Mouse (Mus musculus) kidney, adult 11 months (tissue): Measurements from ENCODE around the gene Gm20708.
A peak's percentile ranks its signal among the peaks of the same experiment; 100 is the strongest.
"Not testable (repeated sequence)": the region's sequence is repeated elsewhere in the genome, so short reads cannot be mapped to it uniquely, and the experiment has no call there.

ENCODE experiments used
- DNase-seq: peaks from one replicate; pipeline ENCODE4 v3.0.0; 2022

Gm20708 gene

GRCm38 (mm10) chr11:117813867-117814266 is 4.4 kb downstream of the Gm20708 start:
- no peak for DNase-seq

GRCm38 (mm10) chr11:117814704-117815366 is 5.4 kb downstream of the Gm20708 start:
- DNase-seq, result no peak

DNA sequence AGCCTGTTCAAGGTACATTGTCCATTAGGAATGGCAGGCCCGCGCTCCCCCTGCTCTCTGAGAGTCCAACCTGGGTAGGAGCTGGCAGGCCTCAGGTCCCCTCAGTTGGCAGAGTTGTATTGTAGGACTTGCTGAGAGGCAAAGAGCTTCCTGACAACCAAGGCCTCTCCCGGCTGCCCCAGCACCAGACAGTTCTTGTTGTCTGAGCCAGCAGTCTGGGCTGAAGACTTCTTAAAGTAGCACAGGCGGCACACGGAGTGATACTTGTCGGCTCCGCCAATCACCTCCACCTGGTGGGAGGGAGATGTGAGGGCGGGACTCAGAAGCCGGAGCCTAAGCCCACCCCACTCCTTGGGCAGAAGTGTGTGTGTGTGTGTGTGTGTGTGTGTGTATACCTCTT is 6.4 kb downstream of the Gm20708 start:
- not testable (repeated sequence) for DNase-seq

DNA sequence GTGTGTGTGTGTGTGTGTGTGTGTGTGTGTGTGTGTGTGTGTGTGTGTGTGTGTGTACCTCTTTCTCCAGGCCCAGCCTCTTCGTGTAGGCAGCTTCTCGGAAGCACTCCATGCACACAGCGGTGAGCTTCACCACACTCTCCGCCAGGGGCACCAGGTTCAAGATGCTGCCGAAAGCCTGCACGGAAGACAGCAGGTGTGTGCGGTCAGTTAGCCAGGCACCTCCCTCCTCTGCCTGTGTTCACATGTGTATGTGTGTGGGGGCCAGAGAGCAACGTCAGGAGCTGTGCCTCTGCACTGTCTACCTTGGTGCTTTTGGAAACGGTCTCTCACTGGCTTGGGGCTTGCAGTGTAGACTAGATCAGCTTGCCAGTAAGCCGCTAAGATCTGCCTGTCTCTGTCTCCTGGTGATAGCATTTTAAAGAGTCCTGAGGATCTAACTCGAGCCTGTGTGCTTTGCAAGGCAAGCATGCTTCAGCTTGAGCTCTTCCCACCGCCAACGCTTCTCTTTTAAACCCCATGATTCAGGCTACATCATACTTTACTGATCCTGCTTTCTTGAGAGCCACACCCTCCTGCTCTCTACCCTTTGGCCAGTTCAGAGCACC is 7.0 kb downstream of the Gm20708 start:
- DNase-seq, result no peak

- DNase-seq, result no peak
Measured at GRCm38 (mm10) chr11:117819095-117819494, 9.6 kb downstream of the Gm20708 start.

DNA sequence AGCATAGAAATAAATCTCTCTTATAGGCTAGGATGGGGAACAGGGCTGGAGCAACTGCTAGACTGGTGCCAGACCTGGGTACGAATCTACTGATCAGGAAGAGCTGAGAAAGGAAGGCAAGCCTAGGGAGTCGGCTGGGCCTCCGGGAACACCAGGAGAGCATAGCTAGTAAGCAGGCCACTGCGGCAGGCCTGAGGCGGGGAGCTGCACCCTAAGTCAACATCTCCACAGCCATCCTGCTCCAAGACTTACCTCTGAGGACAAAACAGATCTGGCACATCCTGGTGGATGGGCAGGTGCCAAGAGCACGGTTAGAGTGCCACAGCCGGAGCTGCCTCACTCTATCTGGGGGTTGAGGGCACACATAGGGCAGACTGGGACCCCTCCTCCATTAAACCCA is 10.7 kb downstream of the Gm20708 start:
- DNase-seq, result no peak

DNA sequence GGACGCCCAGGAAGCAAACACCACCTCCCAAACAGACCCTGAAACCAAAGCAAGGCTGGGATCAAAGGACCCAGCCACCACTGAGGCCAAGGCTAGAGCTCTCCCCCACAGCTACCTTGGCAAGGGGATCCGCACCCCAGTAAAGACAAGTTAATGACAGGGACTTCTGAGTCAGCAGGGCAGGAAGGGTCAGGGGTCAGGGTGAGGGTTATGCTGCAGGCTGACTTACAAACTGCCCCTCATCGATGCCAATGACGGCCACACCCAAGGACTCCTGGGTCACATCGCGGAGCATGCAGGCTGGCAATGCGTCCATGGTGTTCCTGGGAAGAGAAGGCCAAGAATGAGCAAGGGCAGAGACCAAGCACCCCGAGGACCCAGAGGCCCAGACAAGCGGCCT is 12.4 kb downstream of the Gm20708 start:
- DNase-seq, result no peak

DNA sequence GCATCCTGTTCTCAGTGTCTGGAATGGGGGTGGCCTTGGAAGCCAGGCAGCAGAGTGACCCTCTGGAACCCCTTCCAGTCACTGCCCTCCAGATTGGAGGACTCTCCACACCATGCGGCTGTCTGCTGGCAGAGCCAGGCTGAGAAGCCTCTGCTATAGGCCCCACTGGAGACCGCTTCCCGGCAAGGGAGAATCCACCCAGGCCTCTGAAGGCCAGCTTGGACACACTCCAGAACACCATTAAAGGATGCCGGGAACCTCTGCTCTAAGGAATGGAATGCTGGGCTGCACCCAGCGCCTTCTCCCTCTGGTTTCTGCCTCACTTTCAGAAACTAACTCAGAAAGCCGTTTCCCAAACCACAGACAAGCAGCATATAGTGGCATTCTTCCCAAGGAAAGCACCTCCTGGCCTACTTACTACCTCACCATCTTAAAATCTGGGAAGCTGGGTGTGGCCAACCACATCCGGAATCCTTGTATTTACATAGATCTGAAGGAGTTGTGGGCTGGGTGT is 13.3 kb downstream of the Gm20708 start:
- DNase-seq, result no peak

DNA sequence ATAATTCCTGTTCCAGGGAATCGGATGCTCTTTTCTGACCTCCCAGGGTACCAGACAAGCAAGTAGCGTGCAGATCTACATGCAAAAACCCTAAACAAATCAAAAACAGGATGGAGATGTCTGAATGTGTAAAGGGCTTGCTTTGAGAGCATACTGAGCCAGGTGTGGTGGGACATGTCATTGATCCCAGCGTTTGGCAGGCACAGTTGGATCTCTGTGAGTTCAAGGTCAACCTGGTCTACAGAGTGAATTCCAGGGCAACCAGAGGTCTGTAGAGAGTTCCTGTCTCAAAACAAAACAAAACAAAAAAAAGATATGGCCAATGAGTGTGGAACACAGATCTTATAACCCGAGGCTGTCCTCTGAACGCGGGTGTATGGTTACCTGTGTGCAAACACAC is 13.9 kb downstream of the Gm20708 start:
- no peak for DNase-seq

GRCm38 (mm10) chr11:117824060-117824969 is 14.8 kb downstream of the Gm20708 start:
- DNase-seq, result peak; percentile 84

DNA sequence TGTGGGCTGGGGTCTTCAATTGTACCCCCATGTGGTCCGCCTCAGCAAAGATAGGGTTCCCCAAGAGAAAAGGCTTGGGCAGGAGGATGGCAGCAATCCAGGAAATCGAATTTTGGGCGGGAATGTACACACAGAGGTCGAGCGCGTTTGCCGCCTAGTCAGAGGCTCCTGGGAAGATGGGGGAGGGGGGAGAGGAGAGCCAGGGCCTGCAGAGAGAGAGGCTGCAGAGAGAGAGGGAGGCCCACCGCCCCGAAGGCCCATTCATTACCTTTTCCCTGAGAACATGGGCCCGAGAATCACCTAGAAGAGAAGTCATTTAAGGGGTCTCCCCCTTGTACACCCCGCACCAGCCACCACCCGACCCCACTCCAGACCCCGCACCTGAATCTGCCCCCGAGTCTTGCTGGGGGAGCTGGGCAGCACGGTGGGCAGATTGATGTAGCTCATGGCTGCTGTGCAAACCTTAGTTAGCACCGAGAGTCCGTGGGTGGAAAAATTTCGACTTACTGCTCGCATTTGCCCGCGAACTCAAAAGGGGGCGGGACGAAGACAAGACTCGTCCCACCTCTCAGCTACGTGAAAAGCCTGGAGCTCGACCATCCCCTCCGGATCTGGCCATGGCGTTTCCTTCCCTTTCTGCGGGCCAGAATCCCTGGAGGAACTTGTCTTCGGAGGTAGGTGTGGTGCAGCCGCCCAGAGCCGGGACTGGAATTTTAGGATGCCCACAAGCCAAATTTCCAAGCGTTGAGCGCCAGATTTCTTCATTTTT is 16.0 kb downstream of the Gm20708 start, which contains the start of the genes Afmid and Tk1:
Gene Afmid (plus strand): TSS at position 592 of the 769 bp plus-strand sequence.
Gene Tk1 (minus strand): TSS at position 760 of the 769 bp plus-strand sequence.
- DNase-seq, result peak; percentile 83

GRCm38 (mm10) chr11:117826164-117826563 is 16.7 kb downstream of the Gm20708 start:
- no peak for DNase-seq

DNA sequence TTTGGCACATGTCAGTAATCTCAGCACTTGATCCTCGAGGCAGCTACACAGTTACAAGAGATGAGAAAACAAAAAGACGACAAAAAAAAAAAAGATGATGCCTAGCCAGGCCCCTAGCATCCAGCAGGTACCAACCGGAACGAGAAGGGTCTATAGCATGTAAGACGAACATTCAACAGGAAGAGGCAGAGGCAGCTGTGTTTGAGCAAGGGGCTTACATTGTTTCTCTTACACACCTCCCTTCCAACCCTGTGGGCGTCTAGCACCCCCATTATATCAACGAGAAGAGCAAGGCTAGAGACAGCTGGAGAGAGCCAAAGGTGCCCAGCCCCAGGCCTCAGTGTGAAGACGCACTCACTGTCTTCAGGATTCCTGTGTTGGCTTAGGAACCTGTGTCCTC is 17.4 kb downstream of the Gm20708 start:
- no peak for DNase-seq

GRCm38 (mm10) chr11:117827386-117827785 is 17.9 kb downstream of the Gm20708 start:
- no peak for DNase-seq

GRCm38 (mm10) chr11:117828149-117828887 is 18.9 kb downstream of the Gm20708 start:
- DNase-seq, result no peak

- peak; percentile 73 for DNase-seq
Measured at GRCm38 (mm10) chr11:117828888-117829604, 19.6 kb downstream of the Gm20708 start.

DNA sequence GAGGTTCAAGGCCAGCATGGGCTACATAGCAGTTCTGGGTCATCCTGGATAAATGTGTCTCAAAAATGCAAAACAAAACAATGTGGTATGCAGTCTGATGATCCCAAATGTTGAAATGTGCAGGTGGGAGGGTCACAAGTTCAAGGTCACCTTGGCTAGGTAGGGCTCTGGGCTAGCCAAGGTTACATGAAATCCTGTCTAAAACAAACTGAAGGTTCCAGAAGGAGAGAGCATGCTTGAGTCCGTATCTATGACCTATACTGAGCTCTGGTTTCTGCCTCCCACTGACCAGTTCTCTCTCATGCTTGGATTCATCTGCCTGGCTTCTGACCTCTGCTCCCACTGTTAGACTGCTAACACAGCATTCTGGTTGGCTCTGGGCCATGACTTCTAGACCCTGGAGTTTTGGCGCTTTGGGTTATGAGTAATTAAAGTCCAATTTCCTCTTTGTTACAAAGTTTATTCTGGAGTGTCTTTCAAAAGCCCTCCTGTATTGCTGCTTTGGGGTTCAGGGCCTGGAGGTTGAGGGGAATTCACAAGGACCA is 20.3 kb downstream of the Gm20708 start:
- DNase-seq, result peak; percentile 91

DNA sequence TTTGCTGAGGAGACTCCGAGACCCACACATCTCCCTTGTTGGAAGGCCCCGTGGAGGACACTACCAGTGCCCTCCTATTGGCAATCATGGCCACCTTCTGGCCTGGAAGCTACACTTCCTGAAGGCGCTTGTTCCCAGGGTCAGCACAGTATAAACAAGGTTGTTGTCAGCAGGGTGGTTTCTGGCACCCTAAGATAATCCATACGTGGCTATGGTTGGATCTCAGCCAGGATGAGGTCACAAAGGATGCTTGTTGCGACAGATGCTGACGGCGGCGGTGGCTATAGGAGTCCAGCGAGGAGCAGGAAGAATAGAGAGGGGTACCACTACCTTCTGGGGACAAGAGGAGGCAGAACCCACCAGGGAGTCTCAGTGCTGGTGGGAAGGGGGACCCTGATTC is 20.9 kb downstream of the Gm20708 start:
- no peak for DNase-seq

DNA sequence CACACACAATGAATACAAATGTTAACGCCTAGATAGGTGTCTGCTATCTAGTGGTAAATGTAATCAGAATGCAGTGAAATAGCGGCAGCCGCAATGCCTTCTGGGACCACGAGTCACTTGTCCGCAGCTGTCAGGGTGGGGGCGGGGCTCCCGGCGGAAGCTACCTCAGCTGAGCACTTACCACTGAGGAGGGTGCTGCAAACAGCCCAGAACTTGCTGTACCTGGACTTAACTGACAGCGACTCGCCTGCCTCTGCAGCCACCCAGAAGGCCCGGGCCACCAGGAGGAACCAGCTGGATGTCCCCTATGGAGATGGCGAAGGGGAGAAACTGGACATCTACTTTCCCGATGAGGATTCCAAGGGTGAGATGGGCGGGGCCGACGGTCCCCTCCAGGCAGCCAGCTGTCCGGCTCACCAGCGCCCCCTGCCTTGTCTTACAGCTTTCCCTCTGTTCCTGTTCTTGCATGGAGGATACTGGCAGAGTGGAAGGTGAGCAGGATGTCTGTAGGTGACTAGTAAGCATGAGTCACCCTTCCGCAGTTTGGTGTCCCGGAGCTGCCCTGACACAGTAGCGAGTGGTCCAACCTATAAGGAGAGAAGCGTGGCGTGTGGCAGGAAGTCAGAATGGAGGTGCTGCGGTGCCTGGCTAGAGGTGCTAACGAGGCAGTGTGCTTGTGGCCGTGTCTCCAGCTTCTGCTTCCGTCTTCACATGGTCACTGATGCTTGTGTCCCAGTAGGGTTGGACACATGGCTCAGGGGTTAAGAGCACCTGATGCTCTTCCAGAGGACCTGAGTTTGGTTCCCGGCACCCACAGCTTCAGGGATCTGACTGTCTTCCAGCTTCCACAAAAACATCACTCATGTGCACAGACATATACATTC is 22.9 kb downstream of the Gm20708 start:
- DNase-seq, result no peak

DNA sequence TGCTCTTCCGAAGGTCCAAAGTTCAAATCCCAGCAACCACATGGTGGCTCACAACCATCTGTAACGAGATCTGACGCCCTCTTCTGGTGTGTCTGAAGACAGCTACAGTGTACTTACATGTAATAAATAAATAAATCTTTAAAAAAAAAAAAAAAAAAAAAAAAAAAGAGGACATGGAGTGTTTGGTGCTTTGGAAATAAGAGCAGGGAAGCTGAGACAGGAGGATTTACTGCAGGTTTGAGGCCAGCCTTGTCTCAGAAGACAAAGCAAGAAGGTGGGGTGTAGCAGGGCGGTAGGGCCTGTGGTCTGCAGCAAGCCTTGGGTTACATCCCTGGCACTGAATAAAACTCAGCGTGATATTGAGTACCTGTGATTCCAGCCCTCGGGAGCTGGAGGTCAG is 24.0 kb downstream of the Gm20708 start:
- not testable (repeated sequence) for DNase-seq
